Mouse (Mus musculus) brain, embryonic 18.5 days (tissue): ENCODE measurements at regions not wholly inside any gene's neighbourhood (a gene's known extent, or its start where the extent isn't known, plus 50 kb on each side); places are given as distances from the start of the nearest gene placed in this dataset.

Source experiments
- DNase-seq: peaks from one replicate; pipeline ENCODE4 v3.0.0-alpha.2; 2012; ENCODE audit warnings: low read depth, low spot score

GRCm38 (mm10) chr17:89592826-89593225 is 317.4 kb downstream of the Gm10184 start:
- no peak for DNase-seq

- no peak for DNase-seq
Measured at GRCm38 (mm10) chr17:89559506-89559905, 350.7 kb downstream of the Gm10184 start.

GRCm38 (mm10) chr17:89554754-89555153 is 354.3 kb upstream of the Fshr start:
- no peak for DNase-seq

GRCm38 (mm10) chr17:89553597-89553996 is 353.1 kb upstream of the Fshr start:
- DNase-seq = no peak

- no peak for DNase-seq
Measured at GRCm38 (mm10) chr17:89550758-89551157, 350.3 kb upstream of the Fshr start.

- DNase-seq = no peak
Measured at GRCm38 (mm10) chr17:89521912-89522311, 321.4 kb upstream of the Fshr start.

GRCm38 (mm10) chr17:89519413-89519812 is 318.9 kb upstream of the Fshr start:
- DNase-seq = peak; percentile 8

GRCm38 (mm10) chr17:89505288-89505687 is 304.8 kb upstream of the Fshr start:
- no peak for DNase-seq

GRCm38 (mm10) chr17:89493547-89493946 is 293.1 kb upstream of the Fshr start:
- DNase-seq = no peak

- DNase-seq = no peak
Measured at GRCm38 (mm10) chr17:89466486-89466885, 266.0 kb upstream of the Fshr start.

GRCm38 (mm10) chr17:89465883-89466282 is 265.4 kb upstream of the Fshr start:
- no peak for DNase-seq

- no peak for DNase-seq
Measured at GRCm38 (mm10) chr17:89460438-89460837, 260.0 kb upstream of the Fshr start.

- DNase-seq = no peak
Measured at GRCm38 (mm10) chr17:89454301-89454700, 253.8 kb upstream of the Fshr start.

GRCm38 (mm10) chr17:89450724-89451123 is 250.2 kb upstream of the Fshr start:
- DNase-seq = no peak

- DNase-seq = no peak
Measured at GRCm38 (mm10) chr17:89449391-89449790, 248.9 kb upstream of the Fshr start.

GRCm38 (mm10) chr17:89434288-89434687 is 233.8 kb upstream of the Fshr start:
- no peak for DNase-seq

GRCm38 (mm10) chr17:89410026-89410425 is 209.6 kb upstream of the Fshr start:
- DNase-seq = no peak

- DNase-seq = no peak
Measured at GRCm38 (mm10) chr17:89405589-89405988, 205.1 kb upstream of the Fshr start.

GRCm38 (mm10) chr17:89357241-89357640 is 156.8 kb upstream of the Fshr start:
- DNase-seq = no peak

- no peak for DNase-seq
Measured at GRCm38 (mm10) chr17:89340497-89341205, 140.2 kb upstream of the Fshr start.

- DNase-seq = no peak
Measured at GRCm38 (mm10) chr17:89319602-89320288, 119.3 kb upstream of the Fshr start.

GRCm38 (mm10) chr17:89318356-89318755 is 117.9 kb upstream of the Fshr start:
- DNase-seq = no peak

GRCm38 (mm10) chr17:89311133-89311532 is 110.7 kb upstream of the Fshr start:
- no peak for DNase-seq
